Mouse (Mus musculus) E14TG2a.4 (cell line): ENCODE results near the gene Rdm1.

ENCODE experiments used
- CTCF ChIP-seq: conservative IDR thresholded peaks from 2 replicates; pipeline ENCODE4 v1.5.1; 2014; ENCODE audit warnings: low read length
- NANOG ChIP-seq: IDR thresholded peaks from 2 replicates; pipeline ENCODE4 v1.6.1; 2014; ENCODE audit warnings: borderline replicate concordance, low read length, mixed read lengths
- POU5F1 ChIP-seq: IDR thresholded peaks from 2 replicates; pipeline ENCODE4 v1.6.1; 2014; ENCODE audit warnings: low read length, borderline replicate concordance

DNA sequence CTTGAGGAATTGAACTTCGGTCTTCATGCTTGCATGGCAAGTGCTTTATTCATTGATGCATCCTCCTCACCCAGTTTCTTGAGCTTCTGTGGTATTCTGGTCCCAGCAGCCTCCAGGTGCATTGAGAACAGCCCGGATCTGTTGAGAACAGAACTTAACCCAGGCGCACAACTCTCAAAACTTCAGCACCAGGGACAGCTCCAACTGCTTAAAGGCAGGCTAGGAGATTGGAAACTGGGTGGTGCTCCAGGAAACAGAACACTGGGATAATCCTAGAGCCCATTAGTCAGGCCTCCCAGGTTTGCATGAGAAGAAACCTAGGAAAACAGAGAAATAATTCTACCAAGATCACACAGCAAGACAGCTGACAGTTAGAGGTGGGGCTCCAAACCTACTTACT, 24.5 kb upstream of the Rdm1 start:
- TF ChIP-seq CTCF (no peak), NANOG (no peak), POU5F1 (no peak)
